Mouse (Mus musculus): ENCODE measurements around the gene Myh3. TPM values are rescaled to one million over a fixed set of nuclear protein-coding genes. Genes with fewer than 3 reads are reported as not detected.
A peak's percentile ranks its signal among the peaks of the same experiment; 100 is the strongest.

Myh3 gene
- polyA plus RNA-seq, 1 experiment = not detected

- Histone ChIP-seq H3K4me1 (ENCODE audit: control insufficient read depth, insufficient read depth, insufficient read length) (no peaks in the 10 kb centered on the region), H3K4me3 (ENCODE audit: extremely low read depth, insufficient read depth, insufficient read length) (no peak overlapping the region), H3K36me3 (ENCODE audit: control insufficient read depth, insufficient read depth, low read length) (no peaks in the 10 kb centered on the region), H3K27ac (ENCODE audit: insufficient read depth, low read length) (no peak overlapping the region), H3K27me3 (ENCODE audit: control insufficient read depth, insufficient read depth, low read length) (no peaks in the 10 kb centered on the region)
- DNase-seq (ENCODE audit: low read depth in 1 of 2, low spot score in 2 of 2) = peak; percentile 22 to 50
- 31% methylated on average over 11 of the region's 11 CpGs for WGBS
- TF ChIP-seq CTCF (IDR thresholded peaks at IDR 0.05; ENCODE audit: extremely low read depth, insufficient read depth, insufficient read length, insufficient replicate concordance) = peak; percentile 28; the same call in 1 of the 2 replicates
- no peak for TF ChIP-seq POLR2A (IDR thresholded peaks at IDR 0.05; ENCODE audit: low read depth, low read length)
Observed at GRCm38 (mm10) chr11:67112019-67112850, 34.1 kb downstream of the Myh3 start.

- peak; percentile 9 to 54 for DNase-seq (ENCODE audit: low read depth in 1 of 2, low spot score in 2 of 2)
- Histone ChIP-seq H3K36me3 (ENCODE audit: control insufficient read depth, insufficient read depth, low read length) (no peaks in the 10 kb centered on the region), H3K4me3 (ENCODE audit: extremely low read depth, insufficient read depth, insufficient read length) (no peak overlapping the region), H3K4me1 (ENCODE audit: control insufficient read depth, insufficient read depth, insufficient read length) (no peaks in the 10 kb centered on the region), H3K27ac (ENCODE audit: insufficient read depth, low read length) (no peak overlapping the region), H3K27me3 (ENCODE audit: control insufficient read depth, insufficient read depth, low read length) (no peaks in the 10 kb centered on the region)
- 46% methylated on average over 11 of the region's 11 CpGs for WGBS
- TF ChIP-seq CTCF (IDR thresholded peaks at IDR 0.05; ENCODE audit: extremely low read depth, insufficient read depth, insufficient read length, insufficient replicate concordance) (peak; percentile 58; the same call in 1 of the 2 replicates), POLR2A (IDR thresholded peaks at IDR 0.05; ENCODE audit: low read depth, low read length) (no peak)
Observed at GRCm38 (mm10) chr11:67112851-67113202, 34.7 kb downstream of the Myh3 start.

GRCm38 (mm10) chr11:67113381-67113780 is 35.3 kb downstream of the Myh3 start:
- Histone ChIP-seq H3K27ac (ENCODE audit: insufficient read depth, low read length) (no peak overlapping the region), H3K4me1 (ENCODE audit: control insufficient read depth, insufficient read depth, insufficient read length) (no peaks in the 10 kb centered on the region), H3K27me3 (ENCODE audit: control insufficient read depth, insufficient read depth, low read length) (no peaks in the 10 kb centered on the region), H3K4me3 (ENCODE audit: extremely low read depth, insufficient read depth, insufficient read length) (no peak overlapping the region), H3K36me3 (ENCODE audit: control insufficient read depth, insufficient read depth, low read length) (no peaks in the 10 kb centered on the region)
- DNase-seq (ENCODE audit: low read depth in 1 of 2, low spot score in 2 of 2) = no peak
- no peak for TF ChIP-seq CTCF (IDR thresholded peaks at IDR 0.05; ENCODE audit: extremely low read depth, insufficient read depth, insufficient read length, insufficient replicate concordance)
- TF ChIP-seq POLR2A (IDR thresholded peaks at IDR 0.05; ENCODE audit: low read depth, low read length) = no peak
- WGBS = 83% methylated on average over 6 of the region's 6 CpGs

- no peak for DNase-seq (ENCODE audit: low read depth in 1 of 2, low spot score in 2 of 2)
- Histone ChIP-seq H3K4me1 (ENCODE audit: control insufficient read depth, insufficient read depth, insufficient read length) (no peaks in the 10 kb centered on the region), H3K27ac (ENCODE audit: insufficient read depth, low read length) (no peak overlapping the region), H3K27me3 (ENCODE audit: control insufficient read depth, insufficient read depth, low read length) (no peaks in the 10 kb centered on the region), H3K4me3 (ENCODE audit: extremely low read depth, insufficient read depth, insufficient read length) (no peak overlapping the region), H3K36me3 (ENCODE audit: control insufficient read depth, insufficient read depth, low read length) (no peaks in the 10 kb centered on the region)
- TF ChIP-seq CTCF (IDR thresholded peaks at IDR 0.05; ENCODE audit: extremely low read depth, insufficient read depth, insufficient read length, insufficient replicate concordance) = no peak
- 83% methylated on average over 5 of the region's 5 CpGs for WGBS
Observed at GRCm38 (mm10) chr11:67114261-67114660, 36.2 kb downstream of the Myh3 start.

- no peak for TF ChIP-seq POLR2A (IDR thresholded peaks at IDR 0.05; ENCODE audit: low read depth, low read length)
- no peak for TF ChIP-seq CTCF (IDR thresholded peaks at IDR 0.05; ENCODE audit: extremely low read depth, insufficient read depth, insufficient read length, insufficient replicate concordance)
- no peak overlapping the region for H3K27ac ChIP-seq (ENCODE audit: insufficient read depth, low read length)
- WGBS = 86% methylated on average over 12 of the region's 12 CpGs
- H3K36me3 ChIP-seq (ENCODE audit: control insufficient read depth, insufficient read depth, low read length) = no peaks in the 10 kb centered on the region
- H3K4me3 ChIP-seq (ENCODE audit: extremely low read depth, insufficient read depth, insufficient read length) = no peak overlapping the region
- no peaks in the 10 kb centered on the region for H3K27me3 ChIP-seq (ENCODE audit: control insufficient read depth, insufficient read depth, low read length)
- H3K4me1 ChIP-seq (ENCODE audit: control insufficient read depth, insufficient read depth, insufficient read length) = no peaks in the 10 kb centered on the region
- no peak for DNase-seq (ENCODE audit: low read depth in 1 of 2, low spot score in 2 of 2)
Observed at GRCm38 (mm10) chr11:67114901-67115300, 36.8 kb downstream of the Myh3 start.

- H3K4me3 ChIP-seq (ENCODE audit: extremely low read depth, insufficient read depth, insufficient read length) = no peak overlapping the region
- H3K27me3 ChIP-seq (ENCODE audit: control insufficient read depth, insufficient read depth, low read length) = no peaks in the 10 kb centered on the region
- H3K27ac ChIP-seq (ENCODE audit: insufficient read depth, low read length) = no peak overlapping the region
- no peaks in the 10 kb centered on the region for H3K36me3 ChIP-seq (ENCODE audit: control insufficient read depth, insufficient read depth, low read length)
- DNase-seq (ENCODE audit: low read depth in 1 of 2, low spot score in 2 of 2) = no peak
- WGBS = 80% methylated on average over 5 of the region's 5 CpGs
- no peak for TF ChIP-seq POLR2A (IDR thresholded peaks at IDR 0.05; ENCODE audit: low read depth, low read length)
- TF ChIP-seq CTCF (IDR thresholded peaks at IDR 0.05; ENCODE audit: extremely low read depth, insufficient read depth, insufficient read length, insufficient replicate concordance) = no peak
- no peaks in the 10 kb centered on the region for H3K4me1 ChIP-seq (ENCODE audit: control insufficient read depth, insufficient read depth, insufficient read length)
Observed at GRCm38 (mm10) chr11:67116725-67117124, 38.6 kb downstream of the Myh3 start.

DNA sequence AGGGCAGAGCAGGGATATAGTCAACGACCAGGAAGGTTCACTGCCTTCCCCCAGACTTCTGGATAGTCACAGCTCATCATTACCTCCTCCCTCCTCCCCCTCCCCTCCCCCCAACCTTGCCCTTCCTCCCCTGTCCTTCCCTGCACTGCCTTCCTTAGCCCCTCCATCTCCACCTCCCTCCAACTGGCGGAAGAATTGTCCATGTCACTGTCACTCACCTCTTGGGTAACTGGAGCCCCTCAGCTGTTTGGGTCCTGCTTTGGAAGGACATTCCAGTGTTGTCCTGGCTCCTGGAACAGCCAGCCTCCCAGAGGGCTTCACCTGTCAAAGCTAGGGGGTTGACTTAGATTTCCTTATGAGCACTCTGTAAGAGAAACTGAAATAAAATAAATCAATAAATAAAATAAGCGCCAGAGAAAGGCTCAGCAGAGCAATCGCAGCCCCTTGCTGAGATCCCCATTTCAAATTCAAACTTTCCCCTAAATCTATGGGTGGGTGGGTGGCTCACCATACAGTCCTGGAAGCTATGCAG is 41.5 kb downstream of the Myh3 start:
- Histone ChIP-seq H3K4me1 (ENCODE audit: control insufficient read depth, insufficient read depth, insufficient read length) (no peaks in the 10 kb centered on the region), H3K27ac (ENCODE audit: insufficient read depth, low read length) (no peak overlapping the region), H3K36me3 (ENCODE audit: control insufficient read depth, insufficient read depth, low read length) (no peaks in the 10 kb centered on the region), H3K27me3 (ENCODE audit: control insufficient read depth, insufficient read depth, low read length) (no peaks in the 10 kb centered on the region), H3K4me3 (ENCODE audit: extremely low read depth, insufficient read depth, insufficient read length) (no peak overlapping the region)
- no peak for DNase-seq (ENCODE audit: low read depth in 1 of 2, low spot score in 2 of 2)
- WGBS = 59% methylated on average over 4 of the region's 4 CpGs
- TF ChIP-seq CTCF (IDR thresholded peaks at IDR 0.05; ENCODE audit: extremely low read depth, insufficient read depth, insufficient read length, insufficient replicate concordance) = no peak
- no peak for TF ChIP-seq POLR2A (IDR thresholded peaks at IDR 0.05; ENCODE audit: low read depth, low read length)

All from spleen, adult 2 months (tissue).